Mouse (Mus musculus) forebrain, embryonic 16.5 days (tissue): ENCODE results near the gene Slc39a2. TPM values are rescaled to one million over a fixed set of nuclear protein-coding genes. Genes with fewer than 3 reads are reported as not detected.

Experiments used
- ATAC-seq: fragments of 200-750 bp; cut with Nextera tagmentation; 2 replicates; pipeline ENCODE4 v1.8.0; 2017; ENCODE audit warnings: mild to moderate bottlenecking, moderate library complexity
- H3K27ac ChIP-seq: fragments of 300-500 bp; sonication (generic); 2 replicates; pipeline ENCODE4 v1.5.1; 2014; ENCODE audit warnings: low read length, control low read depth
- H3K27me3 ChIP-seq: fragments of 300-500 bp; sonication (generic); replicated peaks from 2 replicates; pipeline ENCODE4 v1.6.1; 2014; ENCODE audit warnings: low read length; ENCODE audit not compliant: control insufficient read depth, insufficient read depth
- H3K36me3 ChIP-seq: fragments of 300-500 bp; sonication (generic); 2 replicates; pipeline ENCODE4 v1.6.1; 2014; ENCODE audit not compliant: control insufficient read depth, insufficient read depth
- H3K4me1 ChIP-seq: fragments of 300-500 bp; sonication (generic); replicated peaks from 2 replicates; pipeline ENCODE4 v1.6.1; 2014; ENCODE audit warnings: low read length; ENCODE audit not compliant: control insufficient read depth, insufficient read depth
- H3K4me2 ChIP-seq: fragments of 300-500 bp; sonication (generic); 2 replicates; pipeline ENCODE4 v1.6.1; 2014; ENCODE audit warnings: mild to moderate bottlenecking, low read length, control low read depth
- H3K4me3 ChIP-seq: fragments of 300-500 bp; sonication (generic); replicated peaks from 2 replicates; pipeline ENCODE4 v1.5.1; 2014; ENCODE audit warnings: mild to moderate bottlenecking, low read length, control low read depth
- H3K9ac ChIP-seq: fragments of 300-500 bp; sonication (generic); replicated peaks from 2 replicates; pipeline ENCODE4 v1.6.1; 2014; ENCODE audit warnings: low read depth, low read length, control low read depth
- H3K9me3 ChIP-seq: fragments of 300-500 bp; sonication (generic); 2 replicates; pipeline ENCODE4 v1.6.1; 2016; ENCODE audit warnings: low read length; ENCODE audit not compliant: control insufficient read depth
- WGBS: fragments of 180-500 bp; shearing (Covaris S2); extraction: QIAGEN DNeasy Blood & Tissue Kit; methylation state at CpG from one replicate; pipeline ENCODE4 v1.1.7; 2014; 5-methylcytosine and 5-hydroxymethylcytosine counted together
- polyA plus RNA-seq: library from polyadenylated mRNA; unstranded; fragments of >200 nt; fragmentation: Nextera tagmentation; extraction: Ambion mirVana; gene quantifications from 2 replicates; pipeline ENCODE4 v1.2.1, GENCODE M21; 2015

Gene Slc39a2
- polyA plus RNA-seq, 1 experiment from 2014 or later: 2.6 TPM

DNA sequence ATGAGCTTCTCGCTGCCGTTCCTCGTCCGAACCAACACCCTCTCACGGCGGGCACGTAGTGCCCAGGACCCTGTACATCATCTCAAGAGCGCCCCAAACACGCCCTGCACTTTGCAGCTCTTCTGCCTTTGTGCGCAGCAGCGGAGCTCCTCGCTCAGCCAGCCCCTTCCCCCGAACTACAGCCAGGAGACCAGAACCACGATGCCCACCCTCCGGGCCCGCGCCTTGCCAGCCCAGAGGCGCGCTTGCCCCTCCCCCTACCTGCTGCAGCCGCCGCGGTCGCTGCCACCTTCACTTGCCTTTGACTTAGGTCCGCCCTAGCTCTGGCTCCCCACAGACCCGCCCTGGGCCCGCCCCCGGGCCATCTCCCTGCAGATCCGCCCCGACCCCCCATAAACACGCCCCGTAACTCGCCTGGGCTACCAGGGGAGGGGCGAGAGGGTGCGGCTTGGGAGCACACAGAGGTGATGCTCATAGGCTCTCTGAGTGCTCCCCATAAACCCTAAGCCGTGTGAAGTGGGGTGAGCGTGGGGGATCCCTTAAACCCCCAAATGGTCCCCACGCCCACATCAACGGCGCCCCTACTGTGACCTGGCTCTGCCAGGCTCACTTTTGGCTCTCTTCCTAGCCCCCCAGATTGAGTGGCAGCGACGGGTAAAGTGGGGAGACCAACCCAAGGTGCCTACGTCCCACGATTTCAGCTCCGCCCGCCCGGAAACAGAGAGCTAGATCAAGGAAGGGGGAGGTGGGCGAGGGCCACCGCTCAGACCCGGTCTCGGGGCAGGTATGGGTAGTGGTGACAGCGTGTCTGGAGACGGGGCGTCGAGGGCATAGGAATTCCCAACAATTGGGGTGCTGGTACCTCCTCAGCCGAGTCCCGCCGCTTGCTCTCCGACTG, 20.6 kb downstream of the Slc39a2 start:
- H3K9ac ChIP-seq: peak overlapping the region; percentile 77
- H3K27me3 ChIP-seq: no peaks in the 10 kb centered on the region
- no peaks in the 10 kb centered on the region for H3K36me3 ChIP-seq
- H3K4me1 ChIP-seq: peaks cover 19% of the 10 kb centered on the region
- peak; percentile 79 for ATAC-seq
- no peaks in the 10 kb centered on the region for H3K9me3 ChIP-seq
- H3K4me3 ChIP-seq: peak overlapping the region; percentile 71
- under 1% methylated on average over 58 of the region's 58 CpGs for WGBS
- peak overlapping the region; percentile 97 for H3K4me2 ChIP-seq
- H3K27ac ChIP-seq: peak overlapping the region; percentile 86

DNA sequence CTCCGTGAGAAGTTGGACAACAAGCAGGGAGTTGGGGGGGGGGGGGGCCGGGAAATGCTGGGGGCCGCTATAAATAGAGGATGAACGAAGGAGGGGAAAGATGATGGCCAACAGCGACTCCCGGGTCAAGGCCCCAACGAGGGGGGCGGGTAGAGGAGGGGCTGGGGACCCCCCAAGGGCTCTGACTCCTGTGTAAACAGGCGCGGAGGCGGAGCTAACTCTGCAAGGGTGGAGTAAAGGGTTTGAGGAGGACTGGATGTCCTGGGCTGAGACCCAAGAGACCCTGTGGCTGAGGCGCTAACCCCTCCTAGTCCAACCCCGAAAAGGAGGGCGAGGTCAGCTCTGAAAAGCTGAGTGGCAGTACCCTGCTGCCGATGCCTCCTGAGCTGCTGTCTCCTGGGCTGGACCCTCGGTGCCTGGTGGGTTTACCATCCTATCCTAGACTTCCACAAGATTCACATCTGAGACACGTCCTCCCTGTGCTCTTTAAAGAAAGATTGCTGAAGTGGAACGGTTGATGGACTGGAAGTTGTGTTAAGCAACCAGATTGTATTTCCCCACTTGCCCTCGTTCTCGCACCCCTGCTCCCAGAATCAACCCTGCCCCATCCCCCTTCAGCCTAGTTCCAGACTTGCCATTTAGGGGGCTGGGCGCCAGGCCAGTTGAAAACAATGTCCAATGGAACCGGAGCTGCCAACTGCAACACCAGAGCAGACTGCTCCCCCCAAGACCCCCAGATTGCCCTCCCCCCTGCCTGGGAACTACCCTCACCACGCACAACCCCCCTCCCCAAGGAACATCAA, 21.5 kb downstream of the Slc39a2 start, which contains the start of gene Ndrg2:
TSS of gene Ndrg2 (minus strand) at position 199 of the 803 bp plus-strand sequence.
- H3K27ac ChIP-seq: peak within 1 kb of the TSS; percentile 86

GRCm38 (mm10) chr14:51915030-51915429, 22.3 kb downstream of the Slc39a2 start:
- H3K9ac ChIP-seq: no peak overlapping the region
- H3K36me3 ChIP-seq: no peaks in the 10 kb centered on the region
- H3K4me3 ChIP-seq: no peak overlapping the region
- H3K27me3 ChIP-seq: no peaks in the 10 kb centered on the region
- no peak overlapping the region for H3K4me2 ChIP-seq
- H3K27ac ChIP-seq: peak overlapping the region; percentile 86
- peaks cover 19% of the 10 kb centered on the region for H3K4me1 ChIP-seq
- H3K9me3 ChIP-seq: no peaks in the 10 kb centered on the region
- WGBS: 7% methylated on average over 3 of the region's 3 CpGs
- no peak for ATAC-seq

More for the DNA sequence above, 21.5 kb downstream of the Slc39a2 start, which contains the start of gene Ndrg2:
- under 1% methylated on average over 23 of the region's 23 CpGs for WGBS
- no peaks in the 10 kb centered on the region for H3K27me3 ChIP-seq
- H3K4me2 ChIP-seq: peak within 1 kb of the TSS; percentile 97
- peak within 1 kb of the TSS; percentile 77 for H3K9ac ChIP-seq
- peak; percentile 75 for ATAC-seq
- no peaks in the 10 kb centered on the region for H3K36me3 ChIP-seq
- H3K9me3 ChIP-seq: no peaks in the 10 kb centered on the region
- H3K4me1 ChIP-seq: peaks cover 19% of the 10 kb centered on the region
- peak within 1 kb of the TSS; percentile 71 for H3K4me3 ChIP-seq

DNA sequence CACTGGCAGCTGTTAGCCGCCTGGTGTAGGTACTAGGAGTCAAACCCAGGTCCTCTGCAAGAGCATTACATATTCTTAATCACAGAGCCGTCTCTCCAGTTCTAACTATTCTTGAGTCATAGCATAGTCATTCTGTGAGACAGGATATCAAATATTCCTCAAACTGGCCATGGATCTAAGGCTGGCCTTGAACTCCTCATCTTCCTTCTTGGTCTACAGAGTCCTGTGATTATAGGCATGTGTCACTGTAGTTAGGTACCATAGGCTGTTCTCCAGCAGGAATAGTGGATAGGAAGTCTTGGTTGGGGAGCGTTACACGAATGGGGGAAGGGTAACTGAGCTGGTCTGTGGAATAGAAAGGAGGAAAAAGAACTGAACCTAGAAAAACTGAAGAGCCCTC, 23.9 kb downstream of the Slc39a2 start:
- H3K9me3 ChIP-seq: no peaks in the 10 kb centered on the region
- peaks cover 19% of the 10 kb centered on the region for H3K4me1 ChIP-seq
- no peaks in the 10 kb centered on the region for H3K36me3 ChIP-seq
- no peak overlapping the region for H3K4me3 ChIP-seq
- no peak overlapping the region for H3K27ac ChIP-seq
- H3K9ac ChIP-seq: no peak overlapping the region
- no peak for ATAC-seq
- WGBS: 89% methylated on average over 4 of the region's 4 CpGs
- no peak overlapping the region for H3K4me2 ChIP-seq
- no peaks in the 10 kb centered on the region for H3K27me3 ChIP-seq

DNA sequence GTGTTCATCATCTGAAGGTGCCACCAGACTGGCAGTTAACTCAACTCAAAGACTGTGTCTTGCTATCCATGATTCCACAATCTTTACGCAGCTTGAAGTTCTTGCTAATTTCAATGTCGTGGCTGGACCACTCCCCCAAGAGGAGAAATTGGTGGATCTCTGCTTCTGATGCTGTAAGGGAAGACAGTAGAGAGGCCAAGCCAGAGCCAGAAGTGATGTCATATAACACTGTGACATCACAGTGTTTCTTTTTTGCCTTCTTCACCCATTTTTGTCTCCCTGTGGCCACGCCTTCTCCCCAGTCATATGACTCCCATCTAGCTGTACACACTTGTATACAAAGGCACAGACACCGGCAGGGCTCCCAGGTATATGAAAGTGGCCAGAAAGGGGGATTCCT, 25.4 kb downstream of the Slc39a2 start, which contains the start of gene Tppp2:
TSS of gene Tppp2 (plus strand) at position 301 of the 400 bp plus-strand sequence.
- no peak within 1 kb of the TSS for H3K4me3 ChIP-seq
- no peak within 1 kb of the TSS for H3K9ac ChIP-seq
- no peak within 1 kb of the TSS for H3K4me2 ChIP-seq
- peaks cover 20% of the 10 kb centered on the region for H3K4me1 ChIP-seq
- H3K9me3 ChIP-seq: no peaks in the 10 kb centered on the region
- 87% methylated on average over 4 of the region's 4 CpGs for WGBS
- no peak within 1 kb of the TSS for H3K27ac ChIP-seq
- no peaks in the 10 kb centered on the region for H3K36me3 ChIP-seq
- no peak for ATAC-seq
- H3K27me3 ChIP-seq: no peaks in the 10 kb centered on the region

- Histone ChIP-seq H3K27me3 (no peaks in the 10 kb centered on the region), H3K4me2 (no peak overlapping the region), H3K9ac (no peak overlapping the region), H3K4me1 (peaks cover 13% of the 10 kb centered on the region), H3K9me3 (no peaks in the 10 kb centered on the region), H3K4me3 (no peak overlapping the region), H3K36me3 (no peaks in the 10 kb centered on the region), H3K27ac (no peak overlapping the region)
- no peak for ATAC-seq
- 91% methylated on average over 4 of the region's 4 CpGs for WGBS
Observed at GRCm38 (mm10) chr14:51918966-51919365, 26.3 kb downstream of the Slc39a2 start.

DNA sequence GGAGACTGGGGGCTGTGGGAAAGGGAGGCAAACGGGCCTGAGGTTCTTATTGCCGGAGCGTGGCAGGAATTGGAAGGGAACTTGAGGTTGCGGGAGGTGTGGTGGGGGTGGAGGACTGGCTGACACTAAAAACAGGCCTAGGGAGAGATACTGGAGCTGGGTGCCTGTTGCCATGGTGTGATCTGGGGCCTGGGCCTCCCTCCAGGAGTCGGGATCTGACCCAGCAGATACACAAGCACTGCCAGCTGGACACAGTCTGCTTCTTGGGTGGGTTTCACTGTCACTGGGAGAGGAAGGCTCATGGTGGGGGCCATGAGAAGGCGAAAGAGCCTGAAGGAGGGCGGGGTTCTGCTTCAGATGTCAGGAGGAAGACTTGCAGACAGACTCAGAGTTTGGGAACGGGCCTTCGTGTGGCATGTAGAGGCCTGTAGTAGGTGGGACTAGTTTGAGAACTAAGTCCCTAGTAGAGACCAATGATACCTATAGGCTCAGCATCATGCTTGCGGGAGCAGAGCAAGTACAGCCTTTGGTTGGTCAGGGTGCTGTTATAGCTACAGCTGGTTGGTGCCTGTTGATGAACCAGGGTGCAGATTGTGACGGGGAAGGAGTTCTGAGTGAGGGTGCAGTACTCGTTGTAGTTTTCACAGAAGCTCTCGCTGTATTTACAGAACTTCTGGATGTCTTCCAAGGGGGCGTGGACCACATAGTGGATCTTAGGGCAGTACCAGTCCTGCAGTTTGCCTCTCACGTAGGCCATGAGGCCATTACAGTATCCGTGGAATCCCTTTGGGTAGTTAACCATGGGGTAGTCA, 29.3 kb downstream of the Slc39a2 start:
- H3K4me3 ChIP-seq: no peak overlapping the region
- 72% methylated on average over 16 of the region's 16 CpGs for WGBS
- H3K9me3 ChIP-seq: no peaks in the 10 kb centered on the region
- H3K4me1 ChIP-seq: peaks cover 10% of the 10 kb centered on the region
- H3K27me3 ChIP-seq: no peaks in the 10 kb centered on the region
- no peak overlapping the region for H3K9ac ChIP-seq
- H3K36me3 ChIP-seq: no peaks in the 10 kb centered on the region
- H3K27ac ChIP-seq: no peak overlapping the region
- ATAC-seq: peak; percentile 73
- H3K4me2 ChIP-seq: no peak overlapping the region

DNA sequence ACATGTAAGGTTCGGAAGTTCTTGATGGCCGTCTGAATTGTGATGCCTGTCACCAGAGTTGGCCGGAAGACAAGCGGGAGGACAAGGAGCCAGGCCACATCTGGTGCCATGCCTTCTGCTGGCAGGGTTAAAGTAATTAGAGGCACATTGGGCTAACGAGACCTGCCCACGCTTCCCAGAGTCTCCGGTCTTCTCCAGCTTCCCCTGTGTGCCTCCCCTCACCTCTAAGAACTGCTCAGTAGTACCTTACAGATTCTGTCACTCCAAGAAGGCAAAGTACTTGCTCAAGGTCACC, 29.8 kb downstream of the Slc39a2 start, which contains the start of gene Rnase13:
TSS of gene Rnase13 (minus strand) at position 203 of the 295 bp plus-strand sequence.
- Histone ChIP-seq H3K27ac (no peak within 1 kb of the TSS), H3K9me3 (no peaks in the 10 kb centered on the region), H3K36me3 (no peaks in the 10 kb centered on the region), H3K4me1 (peaks cover 10% of the 10 kb centered on the region), H3K9ac (no peak within 1 kb of the TSS), H3K4me2 (no peak within 1 kb of the TSS), H3K4me3 (no peak within 1 kb of the TSS), H3K27me3 (no peaks in the 10 kb centered on the region)
- ATAC-seq: no peak
- 62% methylated on average over 7 of the region's 7 CpGs for WGBS
